Mouse (Mus musculus) neutrophil, adult 65 days (primary cell): ENCODE data around the gene Cmtm1. TPM values are rescaled to one million over a fixed set of nuclear protein-coding genes. Genes with fewer than 3 reads are reported as not detected.

Experiments
- total RNA-seq: library from RNA; stranded (reverse); gene quantifications from 2 replicates; pipeline ENCODE4 v1.2.4, GENCODE M21; 2023

Cmtm1 gene
- not detected in 2 replicates for total RNA-seq

DNA sequence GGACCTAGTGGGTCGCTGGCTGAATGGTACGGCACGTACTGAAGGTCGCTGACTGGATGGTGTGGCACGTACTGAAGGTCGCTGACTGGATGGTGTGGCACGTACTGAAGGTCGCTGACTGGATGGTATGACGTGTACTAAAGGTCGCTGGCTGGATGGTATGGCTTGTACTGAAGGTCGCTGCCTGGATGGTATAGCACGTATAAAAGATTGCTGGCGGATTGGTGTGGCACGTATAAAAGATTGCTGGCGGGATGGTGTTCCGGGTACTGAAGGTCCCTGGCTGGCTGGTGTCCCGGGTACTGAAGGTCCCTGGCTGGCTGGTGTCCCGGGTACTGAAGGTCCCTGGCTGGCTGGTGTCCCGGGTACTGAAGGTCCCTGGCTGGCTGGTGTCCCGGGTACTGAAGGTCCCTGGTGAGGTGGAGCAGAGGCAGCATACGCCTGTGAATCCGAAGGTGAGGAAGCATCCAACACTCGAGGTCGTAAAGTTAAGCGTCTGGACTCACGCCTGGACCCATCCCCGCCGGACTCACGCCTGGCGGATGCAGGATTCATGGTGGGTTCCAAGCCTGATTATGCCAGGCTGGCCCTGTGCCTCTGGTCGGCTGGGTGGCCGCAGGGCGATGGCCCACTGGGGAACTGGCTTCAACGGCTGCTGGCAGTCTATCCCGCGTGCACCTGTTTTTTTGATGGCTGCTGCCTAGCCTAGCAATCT, at the start of gene Cmtm1, which contains the start of gene Gm45711:
Gene Cmtm1 (minus strand): TSS at position 705 of the 715 bp plus-strand sequence.
Gene Gm45711 (minus strand): TSS at position 641 of the 715 bp plus-strand sequence.

GRCm38 (mm10) chr8:104339229-104339982, 29.5 kb upstream of the Cmtm1 start, which contains the start of gene Cmtm3:
Gene Cmtm3 (plus strand): TSS chr8:104339410.

GRCm38 (mm10) chr8:104321930-104322329, 12.0 kb upstream of the Cmtm1 start, which contains the start of gene Cmtm2b:
Gene Cmtm2b (plus strand): TSS chr8:104322230.

GRCm38 (mm10) chr8:104321267-104321666, 11.3 kb upstream of the Cmtm1 start, which contains the start of gene Gm11020:
Gene Gm11020 (plus strand): TSS chr8:104321567.

GRCm38 (mm10) chr8:104293081-104293480, 16.9 kb downstream of the Cmtm1 start, which contains the start of gene Cmtm2a:
Gene Cmtm2a (minus strand): TSS chr8:104293181.

GRCm38 (mm10) chr8:104250439-104251367, 59.2 kb downstream of the Cmtm1 start, which contains the start of gene Cklf:
Gene Cklf (plus strand): TSS chr8:104250861.

GRCm38 (mm10) chr8:104248276-104248675, 61.7 kb downstream of the Cmtm1 start, which contains the start of gene Tk2:
Gene Tk2 (minus strand): TSS chr8:104248558.

Other genes with a start within 250 kb of the Cmtm1 start
- 0.13 and 0.16 TPM in 2 replicates for gene Cdh5, start 208.5 kb downstream of the Cmtm1 start, total RNA-seq
- gene Bean1, start 139.7 kb downstream of the Cmtm1 start, total RNA-seq: not detected in 2 replicates
- gene Tk2, start 61.6 kb downstream of the Cmtm1 start, total RNA-seq: 43.5 and 48.0 TPM in 2 replicates
- gene Cklf, start 59.3 kb downstream of the Cmtm1 start, total RNA-seq: 92.3 and 95.2 TPM in 2 replicates
- not detected in 2 replicates for gene Cmtm2a, start 17.0 kb downstream of the Cmtm1 start, total RNA-seq
- not detected in 2 replicates for gene Gm45711, start 64 bp downstream of the Cmtm1 start, total RNA-seq
- gene Gm11020, start 11.4 kb upstream of the Cmtm1 start, total RNA-seq: not detected in 2 replicates
- gene Cmtm2b, start 12.1 kb upstream of the Cmtm1 start, total RNA-seq: not detected in 2 replicates
- gene Cmtm3, start 29.3 kb upstream of the Cmtm1 start, total RNA-seq: 22.2 and 26.6 TPM in 2 replicates
- gene Cmtm4, start 85.7 kb upstream of the Cmtm1 start, total RNA-seq: 0.20 and 0.44 TPM in 2 replicates
- gene Dync1li2, start 132.9 kb upstream of the Cmtm1 start, total RNA-seq: 49.2 and 90.2 TPM in 2 replicates
- not detected in 2 replicates for gene Terb1, start 199.8 kb upstream of the Cmtm1 start, total RNA-seq
- 12.4 and 14.7 TPM in 2 replicates for gene Nae1, start 224.5 kb upstream of the Cmtm1 start, total RNA-seq
- 0.29 TPM in 1 of 2 replicates, not detected in the other for gene Car7, start 224.5 kb upstream of the Cmtm1 start, total RNA-seq